Mouse (Mus musculus) retina, postnatal 7 days (tissue): ENCODE data around the gene Psma4.
A peak's percentile ranks its signal among the peaks of the same experiment; 100 is the strongest.
"Not testable (repeated sequence)": the region's sequence is repeated elsewhere in the genome, so short reads cannot be mapped to it uniquely, and the experiment has no call there.

Experiments used
- DNase-seq: peaks from one replicate; pipeline ENCODE4 v3.0.0-alpha.2; 2012; ENCODE audit warnings: low read depth, low spot score

The Psma4 gene

GRCm38 (mm10) chr9:54950575-54951321, at the start of gene Psma4, which contains the start of gene AY074887:
Psma4 (plus strand) TSS chr9:54950790.
AY074887 (minus strand) TSS chr9:54950998.
- DNase-seq = peak; percentile 91

- DNase-seq = no peak
Measured at GRCm38 (mm10) chr9:54909446-54909845, 41.1 kb upstream of the Psma4 start.

GRCm38 (mm10) chr9:54915576-54915975, 35.0 kb upstream of the Psma4 start:
- DNase-seq = no peak

GRCm38 (mm10) chr9:54916401-54916800, 34.2 kb upstream of the Psma4 start:
- no peak for DNase-seq

GRCm38 (mm10) chr9:54917010-54917677, 33.4 kb upstream of the Psma4 start, which contains the start of gene Hykk:
Hykk (plus strand) TSS chr9:54917283.
- peak; percentile 87 for DNase-seq

- DNase-seq = no peak
Measured at GRCm38 (mm10) chr9:54918191-54918590, 32.4 kb upstream of the Psma4 start.

- no peak for DNase-seq
Measured at GRCm38 (mm10) chr9:54918781-54919180, 31.8 kb upstream of the Psma4 start.

- DNase-seq = no peak
Measured at GRCm38 (mm10) chr9:54919946-54920345, 30.6 kb upstream of the Psma4 start.

GRCm38 (mm10) chr9:54930741-54931140, 19.8 kb upstream of the Psma4 start:
- no peak for DNase-seq

GRCm38 (mm10) chr9:54931765-54932164, 18.8 kb upstream of the Psma4 start:
- no peak for DNase-seq

GRCm38 (mm10) chr9:54932379-54932778, 18.2 kb upstream of the Psma4 start:
- no peak for DNase-seq

GRCm38 (mm10) chr9:54942071-54942470, 8.5 kb upstream of the Psma4 start:
- DNase-seq = no peak

- no peak for DNase-seq
Measured at GRCm38 (mm10) chr9:54944467-54944866, 6.1 kb upstream of the Psma4 start.

- DNase-seq = no peak
Measured at GRCm38 (mm10) chr9:54946256-54946655, 4.3 kb upstream of the Psma4 start.

- no peak for DNase-seq
Measured at GRCm38 (mm10) chr9:54949465-54949864, 1.1 kb upstream of the Psma4 start.

- DNase-seq = not testable (repeated sequence)
Measured at GRCm38 (mm10) chr9:54950162-54950561, 428 bp upstream of the Psma4 start.

GRCm38 (mm10) chr9:54961059-54961458, 10.5 kb downstream of the Psma4 start:
- no peak for DNase-seq

GRCm38 (mm10) chr9:54963669-54964068, 13.1 kb downstream of the Psma4 start:
- DNase-seq = no peak

- DNase-seq = no peak
Measured at GRCm38 (mm10) chr9:54969972-54970637, 19.5 kb downstream of the Psma4 start.

- no peak for DNase-seq
Measured at GRCm38 (mm10) chr9:54980674-54981073, 30.1 kb downstream of the Psma4 start, which contains the start of gene Chrna5. Chrna5 (plus strand) TSS chr9:54980880.

- peak; percentile 54 for DNase-seq
Measured at GRCm38 (mm10) chr9:54981291-54982191, 31.0 kb downstream of the Psma4 start.
